Mouse (Mus musculus) neural tube, embryonic 15.5 days (tissue): Measurements from ENCODE around the gene Atp6v0a4. TPM values are rescaled to one million over a fixed set of nuclear protein-coding genes. Genes with fewer than 3 reads are reported as not detected.
A peak's percentile ranks its signal among the peaks of the same experiment; 100 is the strongest.

Experiments
- ATAC-seq: fragments of 200-750 bp; cut with Nextera tagmentation; 2 replicates; pipeline ENCODE4 v1.8.0; 2017; ENCODE audit warnings: mild to moderate bottlenecking, moderate TSS enrichment, moderate library complexity; ENCODE audit not compliant: low FRiP score
- H3K27ac ChIP-seq: fragments of 300-500 bp; sonication (generic); replicated peaks from 2 replicates; pipeline ENCODE4 v1.5.1; 2015; ENCODE audit warnings: mild to moderate bottlenecking, inconsistent platforms
- H3K27me3 ChIP-seq: fragments of 300-500 bp; sonication (generic); replicated peaks from 2 replicates; pipeline ENCODE4 v1.6.1; 2015; ENCODE audit warnings: inconsistent platforms
- H3K36me3 ChIP-seq: fragments of 300-500 bp; sonication (generic); 2 replicates; pipeline ENCODE4 v1.6.1; 2015; ENCODE audit warnings: inconsistent platforms
- H3K4me1 ChIP-seq: fragments of 300-500 bp; sonication (generic); 2 replicates; pipeline ENCODE4 v1.6.1; 2015; ENCODE audit warnings: inconsistent platforms
- H3K4me2 ChIP-seq: fragments of 300-500 bp; sonication (generic); 2 replicates; pipeline ENCODE4 v1.6.1; 2015; ENCODE audit warnings: inconsistent platforms, mild to moderate bottlenecking, moderate library complexity
- H3K4me3 ChIP-seq: fragments of 300-500 bp; sonication (generic); replicated peaks from 2 replicates; pipeline ENCODE4 v1.5.1; 2015; ENCODE audit warnings: mild to moderate bottlenecking, inconsistent platforms
- H3K9ac ChIP-seq: fragments of 300-500 bp; sonication (generic); replicated peaks from 2 replicates; pipeline ENCODE4 v1.6.1; 2015; ENCODE audit warnings: mild to moderate bottlenecking, inconsistent platforms
- H3K9me3 ChIP-seq: fragments of 300-500 bp; sonication (generic); replicated peaks from 2 replicates; pipeline ENCODE4 v1.6.1; 2016; ENCODE audit warnings: inconsistent platforms
- WGBS: fragments of 180-500 bp; shearing (Covaris S2); methylation state at CpG from one replicate; pipeline ENCODE4 v1.1.7; 2015; ENCODE audit warnings: mixed read lengths; 5-methylcytosine and 5-hydroxymethylcytosine counted together
- polyA plus RNA-seq: library from polyadenylated mRNA; unstranded; fragments of >200 nt; fragmentation: Nextera tagmentation; extraction: Ambion mirVana; gene quantifications from 2 replicates; pipeline ENCODE4 v1.2.1, GENCODE M21; 2015

The Atp6v0a4 gene
- polyA plus RNA-seq, 1 experiment from 2014 or later = 0.49 TPM

DNA sequence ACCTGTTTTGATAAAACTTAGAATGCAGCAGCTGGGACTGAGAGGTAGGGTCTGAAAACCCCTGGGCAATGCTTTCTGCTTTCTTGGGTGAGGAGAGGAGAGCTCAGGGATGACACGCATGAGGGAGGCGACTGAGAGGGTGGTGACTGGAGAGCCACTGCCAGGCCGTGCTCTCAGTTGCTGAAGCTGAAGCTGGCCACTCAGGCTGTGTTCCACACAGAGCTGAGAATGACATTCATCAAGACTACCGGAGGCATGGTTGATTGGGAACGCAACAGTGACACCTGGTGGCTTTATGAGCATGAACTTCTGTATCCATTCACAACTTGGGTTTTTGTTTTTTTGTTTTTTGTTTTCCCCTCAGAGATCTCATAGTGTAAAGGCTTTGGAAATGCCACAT lies 58.2 kb downstream of the Atp6v0a4 start:
- Histone ChIP-seq H3K4me2 (peak overlapping the region; percentile 38; the same call in 1 of the 2 replicates), H3K9ac (no peak overlapping the region), H3K36me3 (no peaks in the 10 kb centered on the region), H3K4me3 (no peak overlapping the region), H3K27me3 (no peaks in the 10 kb centered on the region), H3K9me3 (no peaks in the 10 kb centered on the region), H3K27ac (no peak overlapping the region), H3K4me1 (peaks cover 11% of the 10 kb centered on the region)
- whole genome bisulfite sequencing = 4% methylated on average over 5 of the region's 5 CpGs
- ATAC-seq = peak; percentile 92

DNA sequence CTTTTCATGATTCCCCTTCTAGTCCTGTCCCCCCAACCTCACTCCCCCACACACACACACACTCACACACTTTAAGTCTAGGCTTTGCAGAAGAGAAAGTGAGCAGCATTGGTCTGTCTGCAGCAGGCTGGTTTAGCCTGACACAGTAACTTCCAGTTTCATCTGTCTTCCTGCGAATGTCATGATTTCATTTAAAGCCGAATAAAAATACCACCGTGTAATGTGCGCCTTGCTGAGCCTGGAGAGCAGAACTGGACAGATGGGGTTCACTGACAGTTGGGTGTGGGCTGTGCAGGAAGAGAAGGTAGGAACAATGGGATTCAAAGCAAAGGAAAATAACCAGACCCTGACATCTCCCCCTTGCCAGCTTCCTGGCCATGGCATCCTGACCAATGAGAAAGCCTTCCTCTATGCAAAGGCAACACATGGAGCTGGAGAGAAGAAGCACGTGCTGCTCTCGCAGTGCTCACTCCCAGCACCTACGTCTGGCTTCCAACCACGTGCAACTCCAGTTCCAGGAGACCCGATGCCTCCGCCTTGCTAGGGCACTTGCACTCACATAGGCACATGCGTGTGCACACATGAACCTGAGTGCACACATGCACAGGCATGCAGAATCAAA lies 58.8 kb downstream of the Atp6v0a4 start:
- H3K4me1 ChIP-seq = peaks cover 11% of the 10 kb centered on the region
- H3K36me3 ChIP-seq = no peaks in the 10 kb centered on the region
- ATAC-seq = peak; percentile 57; the same call in 1 of the 2 replicates
- no peak overlapping the region for H3K4me3 ChIP-seq
- no peaks in the 10 kb centered on the region for H3K27me3 ChIP-seq
- 0 out of 2 replicates have a peak overlapping the region, but pooled peaks have one; percentile 14 for H3K27ac ChIP-seq
- H3K9ac ChIP-seq = no peak overlapping the region
- no peak overlapping the region for H3K4me2 ChIP-seq
- 69% methylated on average over 11 of the region's 11 CpGs for WGBS
- H3K9me3 ChIP-seq = no peaks in the 10 kb centered on the region

DNA sequence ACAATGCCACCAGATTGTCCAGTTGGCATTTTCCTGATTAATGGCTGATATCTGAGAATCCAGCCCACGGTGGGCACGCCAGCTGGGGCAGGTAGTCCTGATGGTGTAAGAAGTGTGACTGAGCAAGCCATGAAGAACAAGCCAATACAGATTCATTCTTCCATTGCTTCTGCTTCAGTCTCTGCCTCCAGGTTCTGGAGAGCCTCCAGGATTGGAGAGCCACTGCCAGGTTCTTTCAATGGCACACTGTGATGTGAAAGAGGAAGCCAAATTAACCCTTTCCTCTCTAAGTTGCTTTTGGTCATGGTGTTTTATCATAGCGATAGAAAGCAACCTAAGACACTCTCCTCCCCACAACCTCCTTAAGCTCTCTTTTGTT lies 59.3 kb downstream of the Atp6v0a4 start:
- Histone ChIP-seq H3K27ac (0 out of 2 replicates have a peak overlapping the region, but pooled peaks have one; percentile 14), H3K4me3 (no peak overlapping the region), H3K27me3 (no peaks in the 10 kb centered on the region), H3K9ac (no peak overlapping the region), H3K9me3 (no peaks in the 10 kb centered on the region), H3K36me3 (no peaks in the 10 kb centered on the region), H3K4me1 (peaks cover 11% of the 10 kb centered on the region), H3K4me2 (no peak overlapping the region)
- ATAC-seq = no peak
- 59% methylated on average over 3 of the region's 3 CpGs for WGBS

DNA sequence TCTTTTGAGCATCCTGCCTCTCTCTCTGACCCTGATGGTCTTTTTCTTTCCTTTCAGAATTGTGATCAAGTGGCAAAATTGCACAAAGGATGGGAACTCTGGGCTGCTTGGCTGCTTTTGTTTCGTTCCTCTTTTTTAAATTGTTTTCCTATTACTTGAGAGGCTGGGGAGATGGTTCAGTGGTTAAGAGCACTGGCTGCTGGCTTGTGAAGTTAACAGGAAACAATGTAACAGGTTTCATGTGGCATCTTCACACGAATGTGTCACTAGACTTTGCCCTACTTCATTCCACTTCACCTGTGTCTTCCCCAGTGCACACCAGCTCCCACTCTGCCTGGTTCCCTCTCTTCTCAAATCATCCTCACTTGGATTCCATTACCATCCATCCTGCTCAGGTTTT lies 59.8 kb downstream of the Atp6v0a4 start:
- Histone ChIP-seq H3K9me3 (no peaks in the 10 kb centered on the region), H3K4me1 (peaks cover 11% of the 10 kb centered on the region), H3K4me3 (no peak overlapping the region), H3K27me3 (no peaks in the 10 kb centered on the region), H3K9ac (no peak overlapping the region), H3K4me2 (no peak overlapping the region), H3K27ac (no peak overlapping the region), H3K36me3 (no peaks in the 10 kb centered on the region)
- ATAC-seq = no peak
- 74% methylated on average over 2 of the region's 2 CpGs for WGBS

DNA sequence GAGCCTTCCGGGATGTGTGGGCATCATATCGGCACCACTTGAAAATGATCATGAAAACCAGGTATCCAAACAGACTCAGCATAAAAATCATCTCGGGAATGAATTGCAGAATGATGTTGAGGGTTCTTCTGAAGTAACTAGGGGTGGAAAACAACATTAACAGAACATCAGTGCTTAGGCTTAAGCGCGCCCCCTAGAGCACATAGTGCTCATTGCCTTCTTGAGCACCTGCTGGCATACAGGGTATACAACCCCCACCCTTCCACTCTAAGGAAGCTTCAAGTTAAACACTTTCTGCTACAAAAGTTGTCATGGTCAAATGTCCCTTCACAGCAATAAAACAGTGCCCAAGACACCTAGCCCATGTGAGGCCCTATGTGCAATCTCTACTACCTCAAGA lies 65.6 kb downstream of the Atp6v0a4 start:
- Histone ChIP-seq H3K4me3 (no peak overlapping the region), H3K36me3 (no peaks in the 10 kb centered on the region), H3K4me1 (no peaks in the 10 kb centered on the region), H3K27me3 (no peaks in the 10 kb centered on the region), H3K27ac (no peak overlapping the region), H3K4me2 (no peak overlapping the region), H3K9me3 (no peaks in the 10 kb centered on the region), H3K9ac (no peak overlapping the region)
- WGBS = 57% methylated on average over 5 of the region's 5 CpGs
- ATAC-seq = no peak

DNA sequence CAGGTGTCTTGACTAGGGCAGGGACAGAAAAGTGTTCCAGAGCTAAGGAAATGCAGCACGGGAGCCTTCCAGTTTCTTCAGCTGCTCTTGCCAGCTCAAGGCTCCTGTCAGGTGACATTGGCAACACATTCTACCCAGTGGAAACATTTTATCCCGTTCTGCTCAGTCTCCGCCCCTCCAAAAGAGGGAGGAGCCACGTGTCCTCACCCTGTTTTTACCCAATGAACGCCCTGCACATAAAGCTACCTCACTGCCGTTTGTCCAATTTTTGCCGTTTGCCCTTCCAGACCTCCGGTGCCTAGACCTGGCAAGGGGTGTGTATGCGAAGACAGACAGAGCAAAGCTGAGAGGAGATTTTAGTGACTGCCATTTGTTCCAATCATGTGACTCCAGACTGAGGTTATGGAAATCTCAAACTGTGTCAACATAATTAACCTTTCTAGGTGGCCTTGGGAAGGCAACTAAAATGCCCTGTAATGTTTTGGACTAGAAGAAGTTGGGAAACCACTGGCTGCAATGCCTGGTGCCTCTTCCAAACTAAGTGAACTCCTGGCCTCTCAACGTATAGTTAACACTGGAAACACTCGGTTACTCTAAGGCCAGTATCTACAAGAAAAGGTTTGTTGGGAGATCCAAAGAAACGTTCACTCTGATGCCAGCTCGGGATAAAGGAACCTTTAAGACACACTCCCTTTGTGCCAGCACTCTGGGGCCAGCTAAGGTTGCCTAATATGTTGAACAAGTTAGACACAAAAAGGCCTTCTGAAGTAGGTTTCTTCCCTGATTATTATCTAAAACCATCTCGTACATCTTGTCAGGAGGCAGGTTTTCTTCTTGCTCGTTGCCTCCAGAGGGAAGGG lies 68.7 kb downstream of the Atp6v0a4 start:
- Histone ChIP-seq H3K4me2 (no peak overlapping the region), H3K4me1 (no peaks in the 10 kb centered on the region), H3K36me3 (no peaks in the 10 kb centered on the region), H3K27me3 (no peaks in the 10 kb centered on the region), H3K27ac (no peak overlapping the region), H3K4me3 (no peak overlapping the region), H3K9me3 (no peaks in the 10 kb centered on the region), H3K9ac (no peak overlapping the region)
- no peak for ATAC-seq
- 82% methylated on average over 15 of the region's 15 CpGs for WGBS

DNA sequence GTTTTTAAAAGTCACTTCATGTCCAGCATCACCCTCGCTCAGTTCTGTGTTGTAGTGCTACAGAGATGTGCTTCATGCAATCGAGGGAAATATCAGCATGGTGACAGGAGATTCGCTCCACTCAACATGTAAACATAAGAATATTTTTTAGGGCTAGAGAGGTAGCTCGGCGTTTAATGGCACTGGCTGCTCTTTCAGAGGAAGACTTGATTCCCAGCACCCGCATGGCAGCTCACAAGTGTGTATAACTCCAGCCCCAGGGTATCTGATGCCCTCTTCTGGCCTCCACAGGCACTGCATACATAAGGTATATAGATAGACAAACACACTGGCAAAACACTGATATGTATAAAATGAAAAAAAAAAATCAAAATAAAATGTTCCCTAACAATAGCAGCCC lies 74.8 kb downstream of the Atp6v0a4 start:
- WGBS = 94% methylated on average over 6 of the region's 6 CpGs
- H3K36me3 ChIP-seq = no peaks in the 10 kb centered on the region
- H3K27ac ChIP-seq = no peak overlapping the region
- H3K4me2 ChIP-seq = no peak overlapping the region
- no peaks in the 10 kb centered on the region for H3K9me3 ChIP-seq
- ATAC-seq = no peak
- H3K4me1 ChIP-seq = no peaks in the 10 kb centered on the region
- no peaks in the 10 kb centered on the region for H3K27me3 ChIP-seq
- H3K4me3 ChIP-seq = no peak overlapping the region
- H3K9ac ChIP-seq = no peak overlapping the region

DNA sequence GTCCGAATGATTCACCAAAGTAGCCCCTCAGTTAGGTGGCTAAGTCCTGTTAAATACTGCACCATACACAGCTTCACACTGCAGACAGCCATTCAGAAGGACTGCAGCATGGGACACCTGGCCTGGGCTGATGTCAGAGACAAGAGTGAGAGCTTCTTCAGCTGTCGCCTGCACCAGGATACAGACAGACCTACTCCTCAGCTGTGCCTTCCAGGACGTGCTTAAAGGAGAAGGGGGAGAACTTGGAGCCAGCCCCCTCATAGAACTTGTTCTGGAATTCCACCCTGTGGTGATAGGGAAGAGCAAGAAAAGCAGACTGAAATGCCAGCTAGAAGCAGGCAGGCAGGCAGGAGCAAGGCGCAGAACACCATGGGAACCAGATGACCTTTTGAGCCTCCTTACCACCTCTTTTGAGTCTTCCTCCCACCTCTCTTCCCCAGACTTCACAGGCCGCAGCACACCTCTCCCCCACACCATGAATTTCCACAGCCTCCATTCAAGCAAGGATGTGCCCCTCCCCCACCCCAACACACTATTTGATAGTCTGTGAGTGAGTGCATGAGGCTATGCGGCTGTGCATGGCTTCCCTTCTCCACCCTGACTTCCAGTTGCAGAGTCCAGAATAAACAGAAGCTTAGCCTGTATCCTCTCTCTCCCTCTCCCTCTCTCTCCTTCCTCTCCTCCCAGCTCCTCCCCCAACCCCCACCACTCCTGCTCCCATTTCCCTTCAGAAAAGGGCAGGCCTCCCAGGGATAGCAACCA lies 75.4 kb downstream of the Atp6v0a4 start:
- ATAC-seq = no peak
- Histone ChIP-seq H3K9ac (no peak overlapping the region), H3K4me3 (no peak overlapping the region), H3K36me3 (no peaks in the 10 kb centered on the region), H3K9me3 (no peaks in the 10 kb centered on the region), H3K4me1 (no peaks in the 10 kb centered on the region), H3K4me2 (no peak overlapping the region), H3K27me3 (no peaks in the 10 kb centered on the region), H3K27ac (no peak overlapping the region)
- WGBS = 59% methylated on average over 6 of the region's 6 CpGs

DNA sequence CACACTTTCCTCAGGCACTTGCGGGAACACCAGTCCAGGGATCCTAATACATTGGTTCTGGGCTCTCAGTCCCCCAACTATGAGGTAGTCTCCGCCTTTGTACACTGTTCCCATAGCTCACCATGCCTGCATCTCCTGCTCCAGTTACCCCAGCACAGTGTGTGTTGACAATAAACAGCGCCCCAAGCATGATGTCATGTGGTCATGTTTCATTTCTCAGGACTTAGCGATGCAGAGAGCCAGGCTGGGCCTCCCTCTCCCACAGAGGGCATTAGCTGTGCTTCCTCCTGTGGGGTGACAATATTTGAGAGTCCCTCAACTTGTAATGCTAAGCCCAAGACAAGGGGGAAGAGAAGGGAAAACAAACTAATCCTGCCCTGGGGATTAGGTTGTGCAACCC lies 76.4 kb downstream of the Atp6v0a4 start:
- no peaks in the 10 kb centered on the region for H3K36me3 ChIP-seq
- H3K9ac ChIP-seq = no peak overlapping the region
- no peak overlapping the region for H3K4me3 ChIP-seq
- no peaks in the 10 kb centered on the region for H3K4me1 ChIP-seq
- no peak for ATAC-seq
- no peak overlapping the region for H3K27ac ChIP-seq
- 91% methylated on average over 4 of the region's 4 CpGs for WGBS
- no peaks in the 10 kb centered on the region for H3K9me3 ChIP-seq
- no peak overlapping the region for H3K4me2 ChIP-seq
- no peaks in the 10 kb centered on the region for H3K27me3 ChIP-seq

DNA sequence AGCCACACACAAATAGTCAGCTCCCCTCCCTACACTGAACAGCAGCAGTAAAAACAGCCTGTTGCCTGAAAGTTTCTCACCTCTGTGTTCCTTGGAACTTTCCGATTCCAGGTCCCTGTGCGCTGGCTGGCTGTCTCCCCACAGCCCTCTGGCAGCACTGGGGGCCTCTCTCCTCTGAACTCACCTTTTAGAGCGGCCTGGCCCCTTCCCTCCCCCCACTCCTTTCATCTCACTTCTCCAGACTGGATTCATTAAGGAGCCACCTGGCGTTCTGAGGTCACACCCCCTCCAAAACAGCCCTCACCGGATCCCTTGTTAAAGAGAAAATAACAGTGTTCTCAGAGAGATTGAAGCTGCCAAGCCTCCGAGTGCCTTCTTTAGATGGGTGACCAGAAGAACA lies 77.5 kb downstream of the Atp6v0a4 start, which contains the start of gene Svopl:
Gene Svopl (minus strand): TSS at position 159 of the 400 bp plus-strand sequence.
- Histone ChIP-seq H3K36me3 (no peaks in the 10 kb centered on the region), H3K27me3 (no peaks in the 10 kb centered on the region), H3K4me1 (no peaks in the 10 kb centered on the region), H3K9ac (no peak within 1 kb of the TSS), H3K4me3 (no peak within 1 kb of the TSS), H3K4me2 (no peak within 1 kb of the TSS), H3K9me3 (no peaks in the 10 kb centered on the region), H3K27ac (no peak within 1 kb of the TSS)
- ATAC-seq = no peak
- WGBS = 27% methylated on average over 6 of the region's 6 CpGs

DNA sequence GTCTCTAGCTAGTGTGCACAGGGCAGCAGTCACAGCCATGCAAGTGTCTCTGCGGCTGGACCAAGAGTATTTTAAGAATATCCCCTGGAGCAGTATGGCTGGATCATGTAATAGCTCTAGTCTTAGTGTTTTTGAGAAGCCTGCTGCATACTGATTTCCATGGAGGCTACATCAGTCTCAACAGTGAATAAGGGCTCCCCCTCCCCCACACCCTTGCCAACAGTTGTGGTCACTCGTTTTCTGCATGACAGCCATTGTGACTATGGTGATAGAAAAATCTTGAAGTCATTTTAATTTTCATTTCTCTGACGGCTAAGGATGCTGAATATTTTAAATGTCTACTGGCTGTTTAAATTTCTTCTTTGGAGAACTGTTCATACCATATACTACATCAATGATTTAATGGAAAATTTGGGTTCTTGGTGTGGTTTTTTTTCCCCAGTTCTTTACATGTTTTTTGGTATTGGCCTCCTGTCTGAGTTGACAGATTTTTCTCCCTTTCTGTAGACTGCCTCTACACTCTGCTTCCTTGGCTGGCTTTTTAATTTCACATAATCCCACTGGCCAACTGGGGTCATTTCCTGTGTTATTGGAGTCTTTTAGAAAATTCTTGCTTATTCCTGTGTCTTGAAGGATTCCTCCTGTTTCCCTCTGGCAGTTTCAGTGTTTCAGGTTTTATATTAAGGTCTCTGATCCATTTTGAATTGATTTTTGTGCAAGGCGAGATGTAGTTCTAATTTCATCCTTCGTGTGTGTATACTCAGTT lies 91.4 kb downstream of the Atp6v0a4 start:
- WGBS = 76% methylated on average over 5 of the region's 5 CpGs
- no peak overlapping the region for H3K27ac ChIP-seq
- H3K36me3 ChIP-seq = no peaks in the 10 kb centered on the region
- H3K9me3 ChIP-seq = no peaks in the 10 kb centered on the region
- H3K4me3 ChIP-seq = no peak overlapping the region
- ATAC-seq = no peak
- H3K9ac ChIP-seq = no peak overlapping the region
- peaks cover 11% of the 10 kb centered on the region; the same call in 1 of the 2 replicates for H3K4me1 ChIP-seq
- no peaks in the 10 kb centered on the region for H3K27me3 ChIP-seq
- H3K4me2 ChIP-seq = no peak overlapping the region
